Mouse (Mus musculus) frontal cortex, postnatal 25 days (tissue): ENCODE measurements around the gene Tmem151b.

ENCODE experiments used
- DNase-seq, 2 experiments: peaks; one replicate each; pipeline ENCODE4 v3.0.0; 2022; ENCODE audit warnings: low spot score in 2 of 2

Gene Tmem151b

GRCm38 (mm10) chr17:45584096-45584896 is 34.8 kb upstream of the Tmem151b start:
- peak; percentile 44 to 45 for DNase-seq

GRCm38 (mm10) chr17:45582715-45583355 is 33.4 kb upstream of the Tmem151b start:
- DNase-seq = no peak

- no peak for DNase-seq
Measured at GRCm38 (mm10) chr17:45582188-45582587, 32.7 kb upstream of the Tmem151b start.

- DNase-seq = peak in 1 of 2 experiments; percentile 48
Measured at GRCm38 (mm10) chr17:45581567-45581983, 32.1 kb upstream of the Tmem151b start.

- DNase-seq = no peak
Measured at GRCm38 (mm10) chr17:45580958-45581477, 31.5 kb upstream of the Tmem151b start.

- DNase-seq = no peak
Measured at GRCm38 (mm10) chr17:45579554-45579953, 30.1 kb upstream of the Tmem151b start.

- DNase-seq = no peak
Measured at GRCm38 (mm10) chr17:45578843-45579242, 29.4 kb upstream of the Tmem151b start.

- no peak for DNase-seq
Measured at GRCm38 (mm10) chr17:45578242-45578641, 28.8 kb upstream of the Tmem151b start.

GRCm38 (mm10) chr17:45575123-45575897 is 25.8 kb upstream of the Tmem151b start:
- DNase-seq = no peak

- peak; percentile 65 to 67 for DNase-seq
Measured at GRCm38 (mm10) chr17:45574129-45574761, 24.8 kb upstream of the Tmem151b start.

GRCm38 (mm10) chr17:45573780-45574123 is 24.3 kb upstream of the Tmem151b start:
- peak; percentile 97 to 98 for DNase-seq

- DNase-seq = peak; percentile 99 to 100
Measured at GRCm38 (mm10) chr17:45573087-45573779, 23.8 kb upstream of the Tmem151b start, which contains the start of gene Hsp90ab1. Gene Hsp90ab1 (minus strand): TSS chr17:45573271.

- DNase-seq = peak in 1 of 2 experiments; percentile 55
Measured at GRCm38 (mm10) chr17:45572103-45573086, 22.9 kb upstream of the Tmem151b start.

GRCm38 (mm10) chr17:45569999-45570398 is 20.5 kb upstream of the Tmem151b start:
- DNase-seq = no peak

GRCm38 (mm10) chr17:45568990-45569389 is 19.5 kb upstream of the Tmem151b start:
- DNase-seq = no peak

- DNase-seq = no peak
Measured at GRCm38 (mm10) chr17:45567162-45567601, 17.7 kb upstream of the Tmem151b start.

- DNase-seq = no peak
Measured at GRCm38 (mm10) chr17:45566360-45567161, 17.1 kb upstream of the Tmem151b start.

GRCm38 (mm10) chr17:45566031-45566359 is 16.5 kb upstream of the Tmem151b start:
- no peak for DNase-seq

- DNase-seq = no peak
Measured at GRCm38 (mm10) chr17:45565103-45565502, 15.6 kb upstream of the Tmem151b start.
